Mouse (Mus musculus) intestine, postnatal 0 days (tissue): ENCODE data around the gene Atrnl1. TPM values are rescaled to one million over a fixed set of nuclear protein-coding genes. Genes with fewer than 3 reads are reported as not detected.
A peak's percentile ranks its signal among the peaks of the same experiment; 100 is the strongest.

ENCODE experiments used
- ATAC-seq: fragments of 200-750 bp; cut with Nextera tagmentation; 2 replicates; pipeline ENCODE4 v1.8.0; 2017; ENCODE audit warnings: mild to moderate bottlenecking, moderate TSS enrichment, moderate library complexity
- H3K27ac ChIP-seq: fragments of 300-500 bp; sonication (generic); 2 replicates; pipeline ENCODE4 v1.5.1; 2014; ENCODE audit warnings: mild to moderate bottlenecking, low read depth, low read length, moderate library complexity
- H3K27me3 ChIP-seq: fragments of 300-500 bp; sonication (generic); replicated peaks from 2 replicates; pipeline ENCODE4 v1.6.1; 2014; ENCODE audit warnings: low read length, mixed read lengths; ENCODE audit not compliant: control insufficient read depth, insufficient read depth
- H3K36me3 ChIP-seq: fragments of 300-500 bp; sonication (generic); 2 replicates; pipeline ENCODE4 v1.6.1; 2014; ENCODE audit warnings: mild to moderate bottlenecking, moderate library complexity; ENCODE audit not compliant: control insufficient read depth, insufficient read depth
- H3K4me1 ChIP-seq: fragments of 300-500 bp; sonication (generic); replicated peaks from 2 replicates; pipeline ENCODE4 v1.6.1; 2014; ENCODE audit warnings: antibody characterized with exemption, low read length, mixed read lengths; ENCODE audit not compliant: control insufficient read depth, insufficient read depth
- H3K4me2 ChIP-seq: fragments of 300-500 bp; sonication (generic); replicated peaks from 2 replicates; pipeline ENCODE4 v1.6.1; 2014; ENCODE audit warnings: low read depth, mild to moderate bottlenecking, moderate library complexity
- H3K4me3 ChIP-seq: fragments of 300-500 bp; sonication (generic); 2 replicates; pipeline ENCODE4 v1.5.1; 2014; ENCODE audit warnings: low read depth, low read length
- H3K9ac ChIP-seq: fragments of 300-500 bp; sonication (generic); 2 replicates; pipeline ENCODE4 v1.6.1; 2014; ENCODE audit warnings: mild to moderate bottlenecking, low read depth, low read length
- H3K9me3 ChIP-seq: fragments of 300-500 bp; sonication (generic); 2 replicates; pipeline ENCODE4 v1.6.1; 2016; ENCODE audit warnings: mixed run types; ENCODE audit not compliant: control insufficient read depth
- CTCF ChIP-seq: sonication (generic); IDR thresholded peaks from 2 replicates; pipeline ENCODE4 v1.5.1; 2016; ENCODE audit warnings: low read depth, mild to moderate bottlenecking, control low read depth, antibody characterized with exemption, moderate library complexity
- WGBS: fragments of 180-500 bp; shearing (Covaris S2); extraction: QIAGEN DNeasy Blood & Tissue Kit; methylation state at CpG from one replicate; pipeline ENCODE4 v1.1.7; 2014; 5-methylcytosine and 5-hydroxymethylcytosine counted together
- polyA plus RNA-seq: library from polyadenylated mRNA; unstranded; fragments of >200 nt; fragmentation: Nextera tagmentation; extraction: Ambion mirVana; gene quantifications from 2 replicates; pipeline ENCODE4 v1.2.1, GENCODE M21; 2015

The Atrnl1 gene
- polyA plus RNA-seq, 1 experiment from 2014 or later, result 2.6 TPM

DNA sequence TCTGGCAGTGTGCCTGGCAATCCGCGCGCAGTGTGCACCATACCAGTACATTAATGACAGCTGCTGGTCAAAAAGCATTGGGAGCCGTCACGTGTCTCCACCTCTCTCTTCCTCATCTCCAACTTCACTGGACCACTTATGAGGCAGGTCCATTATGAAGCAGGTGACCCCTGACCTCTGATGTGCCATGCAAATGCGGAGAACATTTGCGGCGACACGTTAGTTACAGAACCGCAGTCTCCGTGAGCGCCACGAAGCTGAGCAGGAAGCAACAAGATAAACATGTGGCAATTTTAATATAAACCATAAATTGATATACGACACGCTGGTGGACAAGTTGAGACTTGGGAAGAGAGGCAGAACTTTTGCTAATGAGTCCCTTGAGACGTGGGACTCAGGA, 481.1 kb downstream of the Atrnl1 start:
- no peak for ATAC-seq
- no peaks in the 10 kb centered on the region for H3K9me3 ChIP-seq

GRCm38 (mm10) chr19:58094781-58095543, 484.1 kb downstream of the Atrnl1 start:
- Histone ChIP-seq H3K27ac (no peak overlapping the region), H3K9me3 (no peaks in the 10 kb centered on the region), H3K9ac (no peak overlapping the region), H3K4me2 (no peak overlapping the region), H3K27me3 (no peaks in the 10 kb centered on the region), H3K4me3 (no peak overlapping the region), H3K4me1 (no peaks in the 10 kb centered on the region), H3K36me3 (no peaks in the 10 kb centered on the region)
- WGBS, result 43% methylated on average over 14 of the region's 14 CpGs
- peak; percentile 69 for ATAC-seq
- no peak for TF ChIP-seq CTCF

More for the DNA sequence above, 481.1 kb downstream of the Atrnl1 start:
- TF ChIP-seq CTCF, result no peak
- Histone ChIP-seq H3K9ac (no peak overlapping the region), H3K27me3 (no peaks in the 10 kb centered on the region), H3K4me1 (no peaks in the 10 kb centered on the region), H3K36me3 (no peaks in the 10 kb centered on the region), H3K4me3 (no peak overlapping the region), H3K4me2 (no peak overlapping the region), H3K27ac (no peak overlapping the region)
- WGBS, result 73% methylated on average over 16 of the region's 16 CpGs

DNA sequence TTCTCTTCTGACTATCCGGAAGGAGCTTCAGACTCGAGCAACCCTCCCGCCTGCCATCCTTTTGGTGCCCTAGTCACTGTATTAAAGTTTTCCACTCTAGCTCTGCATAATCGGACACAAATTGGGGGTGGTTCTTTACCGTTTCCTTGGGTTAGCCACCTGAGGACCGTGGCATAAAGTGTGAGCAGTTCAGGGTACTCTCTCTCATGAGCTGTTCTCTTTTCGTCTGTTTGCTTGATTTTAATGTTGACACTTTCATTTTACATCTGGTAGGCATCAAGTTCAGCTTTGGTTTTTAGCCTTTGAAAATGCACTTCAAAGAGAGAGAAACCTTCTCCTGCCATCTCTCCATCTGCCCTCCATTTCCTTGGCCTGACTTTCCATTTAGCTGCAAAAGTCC, 484.9 kb downstream of the Atrnl1 start:
- H3K9me3 ChIP-seq, result no peaks in the 10 kb centered on the region
- H3K27me3 ChIP-seq, result no peaks in the 10 kb centered on the region
- H3K4me1 ChIP-seq, result no peaks in the 10 kb centered on the region
- H3K27ac ChIP-seq, result no peak overlapping the region
- no peaks in the 10 kb centered on the region for H3K36me3 ChIP-seq
- TF ChIP-seq CTCF, result no peak
- H3K4me2 ChIP-seq, result no peak overlapping the region
- H3K4me3 ChIP-seq, result no peak overlapping the region
- ATAC-seq, result no peak
- no peak overlapping the region for H3K9ac ChIP-seq
- 89% methylated on average over 7 of the region's 7 CpGs for WGBS

DNA sequence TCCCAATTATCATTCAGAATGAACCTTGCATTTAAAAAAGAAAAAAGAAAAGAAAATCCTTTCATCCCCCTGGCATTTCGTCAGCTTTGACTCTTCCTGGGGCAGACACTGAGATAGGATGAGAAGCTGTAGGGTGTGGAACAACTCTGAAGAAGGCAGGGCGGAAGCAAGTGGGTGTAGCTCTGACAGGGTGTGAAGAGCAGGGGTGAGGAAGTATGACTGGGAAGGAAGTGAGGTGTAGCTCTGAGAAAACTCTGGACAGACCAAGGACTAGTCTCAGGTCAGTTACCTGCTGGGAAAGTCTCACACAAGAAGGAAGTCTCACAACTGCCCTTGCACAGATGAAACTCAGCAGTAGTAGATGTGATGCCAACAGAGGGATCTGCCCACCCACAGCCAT, 486.4 kb downstream of the Atrnl1 start:
- Histone ChIP-seq H3K27ac (no peak overlapping the region), H3K27me3 (no peaks in the 10 kb centered on the region), H3K9me3 (no peaks in the 10 kb centered on the region), H3K36me3 (no peaks in the 10 kb centered on the region), H3K4me2 (no peak overlapping the region), H3K4me3 (no peak overlapping the region), H3K4me1 (no peaks in the 10 kb centered on the region), H3K9ac (no peak overlapping the region)
- 95% methylated on average over 2 of the region's 2 CpGs for WGBS
- no peak for ATAC-seq
- no peak for TF ChIP-seq CTCF

DNA sequence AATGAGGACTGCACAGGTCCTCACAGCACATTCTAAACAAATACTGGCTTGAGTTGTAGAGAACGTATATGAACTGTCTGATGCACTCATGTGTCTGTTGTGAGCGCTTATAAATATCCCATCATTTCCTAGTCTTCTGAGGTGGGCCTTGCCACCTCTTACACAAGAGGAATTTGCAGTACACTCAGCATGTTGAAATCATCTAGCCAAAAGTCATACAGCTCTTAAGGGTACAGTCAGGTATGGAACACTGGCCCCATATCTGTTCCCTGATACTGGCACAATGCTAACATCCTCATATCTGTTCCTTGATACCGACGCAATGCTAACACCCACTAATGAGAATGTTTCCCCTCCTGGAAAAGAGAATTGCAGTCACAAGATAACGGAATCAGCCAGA, 488.7 kb downstream of the Atrnl1 start:
- no peaks in the 10 kb centered on the region for H3K27me3 ChIP-seq
- no peak overlapping the region for H3K4me2 ChIP-seq
- H3K4me3 ChIP-seq, result no peak overlapping the region
- no peaks in the 10 kb centered on the region for H3K4me1 ChIP-seq
- H3K9ac ChIP-seq, result no peak overlapping the region
- ATAC-seq, result no peak
- WGBS, result 81% methylated on average over 5 of the region's 5 CpGs
- TF ChIP-seq CTCF, result no peak
- H3K27ac ChIP-seq, result no peak overlapping the region
- H3K36me3 ChIP-seq, result no peaks in the 10 kb centered on the region
- H3K9me3 ChIP-seq, result no peaks in the 10 kb centered on the region

DNA sequence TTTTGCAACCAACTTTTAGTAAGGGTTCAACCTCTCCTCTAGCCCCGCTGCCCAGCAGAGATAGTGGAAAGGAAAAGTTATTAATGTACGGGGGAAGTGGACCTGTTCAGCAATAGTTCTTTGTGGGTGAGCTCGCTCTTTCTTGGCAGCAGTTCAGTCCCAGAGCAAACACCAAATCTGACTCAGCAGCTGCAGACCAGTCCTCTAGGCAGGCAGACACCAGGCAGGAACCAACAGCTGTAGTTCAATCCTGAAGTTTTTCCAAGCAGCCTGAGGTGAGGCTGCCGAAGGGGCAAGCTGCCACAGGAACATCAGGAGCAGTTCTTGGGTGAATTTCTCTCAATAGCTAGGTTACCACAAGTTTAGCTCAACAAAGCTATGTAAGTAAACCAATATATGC, 489.5 kb downstream of the Atrnl1 start:
- H3K27me3 ChIP-seq, result no peaks in the 10 kb centered on the region
- no peaks in the 10 kb centered on the region for H3K4me1 ChIP-seq
- H3K4me2 ChIP-seq, result no peak overlapping the region
- no peak overlapping the region for H3K4me3 ChIP-seq
- no peak for ATAC-seq
- H3K9me3 ChIP-seq, result no peaks in the 10 kb centered on the region
- H3K36me3 ChIP-seq, result no peaks in the 10 kb centered on the region
- H3K27ac ChIP-seq, result no peak overlapping the region
- no peak for TF ChIP-seq CTCF
- 66% methylated on average over 4 of the region's 4 CpGs for WGBS
- no peak overlapping the region for H3K9ac ChIP-seq

GRCm38 (mm10) chr19:58104544-58104943, 493.7 kb downstream of the Atrnl1 start:
- ATAC-seq, result no peak
- Histone ChIP-seq H3K4me1 (no peaks in the 10 kb centered on the region), H3K36me3 (no peaks in the 10 kb centered on the region), H3K4me2 (no peak overlapping the region), H3K4me3 (no peak overlapping the region), H3K9me3 (no peaks in the 10 kb centered on the region), H3K27me3 (no peaks in the 10 kb centered on the region), H3K9ac (no peak overlapping the region), H3K27ac (no peak overlapping the region)
- no peak for TF ChIP-seq CTCF
- 76% methylated on average over 7 of the region's 7 CpGs for WGBS
